ENCODE assay signal across 7 mouse cellular contexts in the genomic region with DNA sequence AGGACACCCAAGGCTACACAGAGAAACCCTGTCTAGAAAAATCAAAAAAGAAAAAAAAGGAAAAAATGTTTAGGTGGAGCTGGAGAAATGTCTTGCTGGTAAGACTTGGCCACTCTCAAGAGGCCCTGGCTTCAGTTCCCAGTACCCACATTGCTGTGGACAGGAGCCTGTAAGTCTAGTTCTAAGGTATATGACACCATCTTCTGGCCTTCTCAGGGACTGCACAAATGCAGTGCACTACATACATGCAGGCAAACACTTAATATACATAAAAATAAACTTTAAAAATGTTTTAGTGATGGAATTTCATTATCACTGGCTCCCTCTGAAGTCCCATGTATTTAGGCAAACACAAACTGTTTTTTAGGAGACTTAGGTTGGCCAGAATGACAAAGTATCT.
DNase-seq lines count a peak whose midpoint lies in the region; ATAC-seq and TF ChIP-seq lines count a peak whose summit lies in the region.

No protein-coding gene starts in this region.

- no peak for TF ChIP-seq POLR2A in brain, embryonic 14.5 days (IDR thresholded peaks at IDR 0.05; ENCODE audit: borderline replicate concordance, extremely low read depth, insufficient read depth, insufficient read length, poor library complexity, severe bottlenecking)

- peak; percentile 30 for TF ChIP-seq CTCF in left cerebral cortex, adult 2 months (IDR thresholded peaks at IDR 0.05)
- peak; percentile 5; the same call in 1 of the 2 replicates for TF ChIP-seq CTCF in brain, embryonic 14.5 days (IDR thresholded peaks at IDR 0.05; ENCODE audit: borderline replicate concordance, extremely low read depth, insufficient read depth, insufficient read length)

- no peaks in the 10 kb centered on the region for H3K27me3 ChIP-seq in hindbrain, embryonic 16.5 days (replicated peaks; ENCODE audit: control insufficient read depth, insufficient read depth, low read length)
- H3K27me3 ChIP-seq in neural tube, embryonic 13.5 days = no peaks in the 10 kb centered on the region

- peak overlapping the region; percentile 73 for H3K27ac ChIP-seq in left cerebral cortex, adult 2 months
- peak overlapping the region; percentile 87 for H3K27ac ChIP-seq in hindbrain, embryonic 16.5 days (ENCODE audit: low read depth, low read length)
- H3K27ac ChIP-seq in neural tube, embryonic 13.5 days (replicated peaks) = peak overlapping the region; percentile 94

- H3K4me1 ChIP-seq in hindbrain, embryonic 16.5 days (ENCODE audit: control insufficient read depth, insufficient read depth, low read depth, low read length) = peaks cover 19% of the 10 kb centered on the region
- peaks cover 49% of the 10 kb centered on the region for H3K4me1 ChIP-seq in neural tube, embryonic 13.5 days (replicated peaks)

- intact Hi-C loops in left cerebral cortex, adult 2 months (cut with DNase I) = no loop called here
- intact Hi-C loops in left cerebral cortex, postnatal 36 days (cut with DNase I) = no loop called here

- DNase-seq in left cerebral cortex, adult 2 months (ENCODE audit: extremely low spot score in 1 of 2, low spot score in 2 of 2) = no peak
- no peak for DNase-seq in left cerebral cortex, postnatal 36 days (ENCODE audit: low spot score in 2 of 2)
- no peak for DNase-seq in brain, embryonic 14.5 days (ENCODE audit: low read depth)
- no peak for DNase-seq in layer of hippocampus, adult 18-20 months (ENCODE audit: low spot score in 2 of 2)
- no peak for DNase-seq in urinary bladder, adult 2 months (ENCODE audit: low spot score)

- H3K4me3 ChIP-seq in left cerebral cortex, adult 2 months = no peak overlapping the region
- no peak overlapping the region for H3K4me3 ChIP-seq in hindbrain, embryonic 16.5 days (ENCODE audit: low read length)
- H3K4me3 ChIP-seq in neural tube, embryonic 13.5 days = no peak overlapping the region

- ATAC-seq in hindbrain, embryonic 16.5 days = no peak
- ATAC-seq in neural tube, embryonic 13.5 days (ENCODE audit: low read depth) = no peak

- no peaks in the 10 kb centered on the region for H3K9me3 ChIP-seq in hindbrain, embryonic 16.5 days (ENCODE audit: control insufficient read depth, low read length)
- no peaks in the 10 kb centered on the region for H3K9me3 ChIP-seq in neural tube, embryonic 13.5 days

- H3K9ac ChIP-seq in hindbrain, embryonic 16.5 days (ENCODE audit: low read depth, low read length) = no peak overlapping the region
- 0 out of 2 replicates have a peak overlapping the region, but pooled peaks have one; percentile 48 for H3K9ac ChIP-seq in neural tube, embryonic 13.5 days

- no peaks in the 10 kb centered on the region for H3K36me3 ChIP-seq in hindbrain, embryonic 16.5 days (ENCODE audit: control insufficient read depth, insufficient read depth, low read length)
- H3K36me3 ChIP-seq in neural tube, embryonic 13.5 days = peaks cover 7% of the 10 kb centered on the region; the same call in 1 of the 2 replicates

- H3K4me2 ChIP-seq in hindbrain, embryonic 16.5 days (ENCODE audit: low read length) = no peak overlapping the region
- peak overlapping the region; percentile 47; the same call in 1 of the 2 replicates for H3K4me2 ChIP-seq in neural tube, embryonic 13.5 days
